Mouse (Mus musculus) midbrain, embryonic 16.5 days (tissue): ENCODE measurements around the gene Paqr5. TPM values are rescaled to one million over a fixed set of nuclear protein-coding genes. Genes with fewer than 3 reads are reported as not detected.
A peak's percentile ranks its signal among the peaks of the same experiment; 100 is the strongest.

ENCODE experiments used
- ATAC-seq: fragments of 200-750 bp; cut with Nextera tagmentation; 2 replicates; pipeline ENCODE4 v1.8.0; 2017; ENCODE audit warnings: moderate TSS enrichment
- H3K27ac ChIP-seq: fragments of 300-500 bp; sonication (generic); 2 replicates; pipeline ENCODE4 v1.5.1; 2014; ENCODE audit warnings: mild to moderate bottlenecking, low read length, mixed read lengths
- H3K27me3 ChIP-seq: fragments of 300-500 bp; sonication (generic); 2 replicates; pipeline ENCODE4 v1.6.1; 2014; ENCODE audit warnings: low read depth, low read length, mixed read lengths; ENCODE audit not compliant: control insufficient read depth, insufficient read depth
- H3K36me3 ChIP-seq: fragments of 300-500 bp; sonication (generic); 2 replicates; pipeline ENCODE4 v1.6.1; 2014; ENCODE audit warnings: mild to moderate bottlenecking, low read length, moderate library complexity, mixed read lengths; ENCODE audit not compliant: control insufficient read depth, insufficient read depth
- H3K4me1 ChIP-seq: fragments of 300-500 bp; sonication (generic); 2 replicates; pipeline ENCODE4 v1.6.1; 2014; ENCODE audit warnings: mild to moderate bottlenecking, low read length, mixed read lengths; ENCODE audit not compliant: control insufficient read depth, insufficient read depth
- H3K4me2 ChIP-seq: fragments of 300-500 bp; sonication (generic); 2 replicates; pipeline ENCODE4 v1.6.1; 2014; ENCODE audit warnings: mild to moderate bottlenecking, low read length, mixed read lengths
- H3K4me3 ChIP-seq: fragments of 300-500 bp; sonication (generic); 2 replicates; pipeline ENCODE4 v1.5.1; 2014; ENCODE audit warnings: low read depth, mild to moderate bottlenecking, low read length, moderate library complexity, mixed read lengths
- H3K9ac ChIP-seq: fragments of 300-500 bp; sonication (generic); 2 replicates; pipeline ENCODE4 v1.6.1; 2014; ENCODE audit warnings: low read depth, low read length, mixed read lengths
- H3K9me3 ChIP-seq: fragments of 300-500 bp; sonication (generic); replicated peaks from 2 replicates; pipeline ENCODE4 v1.6.1; 2014; ENCODE audit warnings: mild to moderate bottlenecking, low read length, mixed read lengths; ENCODE audit not compliant: control insufficient read depth, poor library complexity, severe bottlenecking
- WGBS: fragments of 180-500 bp; shearing (Covaris S2); extraction: QIAGEN DNeasy Blood & Tissue Kit; methylation state at CpG from one replicate; pipeline ENCODE4 v1.1.7; 2014; 5-methylcytosine and 5-hydroxymethylcytosine counted together
- polyA plus RNA-seq: library from polyadenylated mRNA; unstranded; fragments of >200 nt; fragmentation: Nextera tagmentation; extraction: Ambion mirVana; gene quantifications from 2 replicates; pipeline ENCODE4 v1.2.1, GENCODE M21; 2015

Gene Paqr5
- 0.18 and 0.48 TPM in 2 replicates for polyA plus RNA-seq

DNA sequence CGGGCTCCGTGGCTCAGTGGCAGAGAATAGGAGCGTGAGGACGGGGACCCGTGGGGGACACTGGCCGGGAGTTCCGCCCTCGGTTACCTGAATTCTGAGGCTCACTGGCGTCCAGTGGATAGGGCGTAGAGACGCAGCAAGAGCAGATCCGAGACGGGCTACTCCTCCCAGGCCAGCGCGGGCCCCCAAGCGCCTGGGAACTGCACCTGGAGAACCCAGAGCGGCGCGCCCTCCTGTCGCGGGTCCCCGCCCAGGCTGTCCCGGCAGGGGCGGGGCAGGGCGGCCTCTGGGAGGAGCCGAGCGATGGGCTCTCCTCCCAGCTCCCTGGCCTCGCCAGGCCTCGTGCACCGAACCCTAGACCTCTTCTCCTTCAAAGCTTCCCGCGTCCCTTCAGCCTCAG is at the start of gene Paqr5:
Gene Paqr5 (minus strand): TSS at position 257 of the 400 bp plus-strand sequence.
- H3K9me3 ChIP-seq, result no peaks in the 10 kb centered on the region
- peak within 1 kb of the TSS; percentile 34 for H3K4me3 ChIP-seq
- H3K9ac ChIP-seq, result peak within 1 kb of the TSS; percentile 52; the same call in 1 of the 2 replicates
- peaks cover 4% of the 10 kb centered on the region for H3K4me1 ChIP-seq
- ATAC-seq, result no peak
- H3K27me3 ChIP-seq, result peaks cover 17% of the 10 kb centered on the region
- 2% methylated on average over 30 of the region's 32 CpGs for WGBS
- no peaks in the 10 kb centered on the region for H3K36me3 ChIP-seq
- H3K27ac ChIP-seq, result no peak within 1 kb of the TSS
- H3K4me2 ChIP-seq, result peak within 1 kb of the TSS; percentile 58

DNA sequence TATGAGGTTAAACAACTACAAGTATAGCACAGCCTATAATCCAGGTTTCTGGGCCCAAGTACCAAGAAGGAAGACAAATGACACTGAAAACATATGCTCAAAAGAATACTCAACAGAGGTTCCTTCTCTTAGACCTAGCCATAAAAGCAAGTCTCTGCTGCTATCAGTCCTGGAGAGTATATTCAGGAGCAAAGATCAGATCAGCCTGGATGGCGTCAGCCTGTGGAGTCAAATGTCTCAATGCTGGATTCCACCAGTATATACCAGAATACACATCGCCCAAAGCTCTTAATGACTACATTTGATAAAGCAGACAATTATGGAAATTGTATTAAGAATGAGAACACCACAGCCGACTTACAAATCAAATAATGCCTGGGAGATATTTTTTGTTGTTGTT is 35.6 kb upstream of the Paqr5 start:
- H3K4me3 ChIP-seq, result no peak overlapping the region
- no peak overlapping the region for H3K9ac ChIP-seq
- H3K36me3 ChIP-seq, result peaks cover 4% of the 10 kb centered on the region; the same call in 1 of the 2 replicates
- no peaks in the 10 kb centered on the region for H3K27me3 ChIP-seq
- no peak for ATAC-seq
- no peaks in the 10 kb centered on the region for H3K4me1 ChIP-seq
- H3K27ac ChIP-seq, result no peak overlapping the region
- no peak overlapping the region for H3K4me2 ChIP-seq
- 98% methylated on average over 3 of the region's 3 CpGs for WGBS
- no peaks in the 10 kb centered on the region for H3K9me3 ChIP-seq

DNA sequence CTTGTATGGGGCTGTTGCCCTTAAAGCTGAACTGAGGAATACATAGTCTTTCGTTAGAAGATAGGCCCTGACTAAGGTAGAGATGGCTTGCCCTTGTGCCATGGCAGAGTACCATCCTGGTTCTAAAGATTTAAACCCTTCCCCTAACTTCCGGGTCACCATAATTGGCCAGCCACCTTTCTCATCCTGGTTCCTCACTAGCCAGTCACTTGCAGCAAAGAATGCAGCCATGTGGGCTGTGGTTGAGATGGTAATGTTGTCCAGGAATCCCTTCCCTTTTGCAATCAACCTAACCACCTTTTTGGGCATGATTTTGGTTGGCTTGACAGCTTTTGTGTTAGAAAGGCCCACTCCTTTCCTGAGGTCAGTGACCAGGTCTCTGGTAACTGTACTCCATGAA is 33.8 kb upstream of the Paqr5 start:
- Histone ChIP-seq H3K4me3 (no peak overlapping the region), H3K4me1 (no peaks in the 10 kb centered on the region), H3K9ac (no peak overlapping the region), H3K27ac (no peak overlapping the region), H3K9me3 (no peaks in the 10 kb centered on the region), H3K4me2 (no peak overlapping the region), H3K36me3 (peaks cover 2% of the 10 kb centered on the region; the same call in 1 of the 2 replicates), H3K27me3 (no peaks in the 10 kb centered on the region)
- 91% methylated on average over 2 of the region's 2 CpGs for WGBS
- no peak for ATAC-seq

DNA sequence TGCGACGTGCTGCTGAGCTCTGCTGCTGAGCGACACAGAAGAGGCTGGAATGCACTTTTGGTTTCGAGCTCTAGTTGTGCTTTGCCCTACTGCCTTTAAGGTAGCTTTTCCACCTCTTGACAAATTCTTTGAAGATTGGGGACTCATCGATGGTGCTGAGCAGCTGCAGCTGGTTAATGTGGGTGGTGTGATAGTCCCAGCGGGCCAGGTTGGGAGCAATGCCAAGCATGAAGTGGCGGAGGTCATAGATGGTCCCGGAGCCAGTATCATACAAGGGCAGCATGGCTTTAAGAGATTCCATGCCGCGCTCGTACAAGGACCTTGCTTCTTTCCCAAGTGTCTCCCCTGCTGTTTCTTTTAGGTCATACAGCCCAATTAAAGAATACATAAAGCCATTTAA is 33.3 kb upstream of the Paqr5 start:
- no peak overlapping the region for H3K4me2 ChIP-seq
- no peaks in the 10 kb centered on the region for H3K27me3 ChIP-seq
- H3K9ac ChIP-seq, result no peak overlapping the region
- no peak for ATAC-seq
- 88% methylated on average over 11 of the region's 11 CpGs for WGBS
- H3K4me3 ChIP-seq, result no peak overlapping the region
- H3K36me3 ChIP-seq, result peaks cover 2% of the 10 kb centered on the region; the same call in 1 of the 2 replicates
- H3K27ac ChIP-seq, result no peak overlapping the region
- H3K9me3 ChIP-seq, result no peaks in the 10 kb centered on the region
- H3K4me1 ChIP-seq, result no peaks in the 10 kb centered on the region

DNA sequence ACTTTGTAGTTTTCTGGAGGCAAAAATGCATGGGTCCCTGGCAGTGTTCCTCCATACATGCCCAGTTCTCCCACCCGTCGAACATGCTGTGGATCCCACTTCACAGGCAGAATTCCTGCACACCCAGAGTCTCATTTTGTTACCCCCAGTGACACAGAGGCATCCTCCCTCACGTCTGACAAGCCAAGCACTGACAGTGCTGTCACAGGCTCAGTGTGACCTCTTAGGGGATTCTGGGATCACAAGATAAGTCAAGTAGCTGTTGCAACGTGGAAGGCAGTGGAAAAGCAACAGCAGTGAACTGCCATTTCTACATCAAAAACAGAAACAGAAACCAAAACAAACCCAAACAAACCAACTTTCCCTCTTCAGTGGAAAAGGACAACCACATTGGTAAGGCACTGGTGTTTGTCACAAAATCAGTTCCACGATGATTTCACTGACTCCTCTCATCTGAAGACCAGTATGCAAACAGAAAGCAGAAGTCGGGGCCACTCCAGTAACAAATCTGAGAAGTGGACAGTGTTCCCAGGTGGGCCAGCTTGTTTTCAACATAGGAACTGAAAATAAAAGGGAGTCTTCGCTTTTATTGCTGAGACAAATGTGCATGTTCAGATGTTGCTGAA is 31.3 kb upstream of the Paqr5 start:
- Histone ChIP-seq H3K27ac (no peak overlapping the region), H3K4me3 (no peak overlapping the region), H3K4me1 (no peaks in the 10 kb centered on the region), H3K9ac (no peak overlapping the region), H3K9me3 (no peaks in the 10 kb centered on the region), H3K4me2 (no peak overlapping the region), H3K27me3 (no peaks in the 10 kb centered on the region), H3K36me3 (peaks cover 2% of the 10 kb centered on the region; the same call in 1 of the 2 replicates)
- ATAC-seq, result no peak
- WGBS, result 72% methylated on average over 7 of the region's 7 CpGs

DNA sequence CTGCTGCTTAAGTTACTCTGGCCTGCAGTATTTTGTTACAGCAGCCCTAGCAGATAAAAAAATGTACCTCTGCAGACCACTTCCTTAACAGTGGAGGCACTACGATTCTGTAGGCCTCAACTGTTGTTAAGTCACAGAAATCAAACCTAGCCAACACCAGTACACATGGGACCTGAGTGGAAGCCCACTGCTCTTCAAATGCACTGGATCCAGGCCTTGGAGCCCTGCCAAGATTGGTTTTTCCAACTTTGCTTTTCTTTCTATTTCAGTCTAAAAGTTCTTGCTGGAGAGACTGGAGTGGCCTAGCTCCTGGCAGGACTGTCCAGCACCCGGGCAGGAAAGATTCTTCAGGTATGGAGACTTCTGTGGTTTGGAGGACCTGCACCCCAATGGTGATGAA is 29.6 kb upstream of the Paqr5 start:
- no peak overlapping the region for H3K4me2 ChIP-seq
- H3K27ac ChIP-seq, result no peak overlapping the region
- no peaks in the 10 kb centered on the region for H3K27me3 ChIP-seq
- WGBS, result 92% methylated on average over 2 of the region's 2 CpGs
- H3K4me1 ChIP-seq, result no peaks in the 10 kb centered on the region
- no peak overlapping the region for H3K4me3 ChIP-seq
- no peaks in the 10 kb centered on the region for H3K9me3 ChIP-seq
- H3K9ac ChIP-seq, result no peak overlapping the region
- H3K36me3 ChIP-seq, result peaks cover 2% of the 10 kb centered on the region; the same call in 1 of the 2 replicates
- ATAC-seq, result no peak

DNA sequence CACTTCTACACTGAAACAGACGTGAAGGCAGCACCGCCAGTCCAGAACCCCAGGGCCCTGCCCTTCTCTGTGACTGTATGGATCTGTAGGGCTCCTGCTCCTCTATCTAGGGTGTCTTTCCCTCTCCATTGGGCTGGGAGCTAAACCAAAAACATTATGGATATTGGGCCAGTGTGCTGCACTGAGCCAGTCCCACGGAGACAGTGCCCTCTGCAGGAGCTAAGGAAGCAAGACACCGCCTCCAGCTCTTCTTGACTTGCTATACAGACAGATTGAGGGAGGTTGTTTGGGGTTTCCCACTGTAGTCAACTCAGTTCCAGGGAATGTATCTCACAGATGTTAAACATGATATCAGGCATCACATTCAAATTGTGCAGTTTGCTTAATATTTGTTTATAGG is 24.1 kb upstream of the Paqr5 start:
- peaks cover 2% of the 10 kb centered on the region; the same call in 1 of the 2 replicates for H3K4me1 ChIP-seq
- no peak overlapping the region for H3K4me3 ChIP-seq
- H3K27me3 ChIP-seq, result no peaks in the 10 kb centered on the region
- WGBS, result 47% methylated on average over 4 of the region's 4 CpGs
- H3K27ac ChIP-seq, result no peak overlapping the region
- H3K4me2 ChIP-seq, result no peak overlapping the region
- no peak for ATAC-seq
- H3K9me3 ChIP-seq, result no peaks in the 10 kb centered on the region
- H3K36me3 ChIP-seq, result no peaks in the 10 kb centered on the region
- H3K9ac ChIP-seq, result no peak overlapping the region

DNA sequence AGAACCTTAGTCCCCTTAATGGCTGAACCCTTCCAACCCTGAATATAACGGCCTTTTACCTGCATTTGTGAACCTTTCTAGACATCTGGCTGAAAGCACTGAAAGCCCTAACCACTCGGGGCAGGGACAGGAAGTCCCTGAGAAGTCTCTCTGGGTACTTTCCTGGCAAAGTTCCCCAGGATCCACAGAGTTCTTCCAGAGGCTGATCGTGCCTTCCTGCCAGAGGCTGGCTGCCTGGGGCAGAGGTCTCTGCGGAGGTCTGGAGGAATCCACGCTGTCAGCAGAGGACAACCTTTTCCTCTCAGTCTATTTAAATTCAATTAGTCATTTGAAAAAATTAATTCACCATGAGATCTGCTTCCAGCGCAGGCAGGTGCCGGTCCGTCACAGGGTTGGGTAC is 22.5 kb upstream of the Paqr5 start:
- no peaks in the 10 kb centered on the region for H3K36me3 ChIP-seq
- WGBS, result 56% methylated on average over 8 of the region's 8 CpGs
- no peak for ATAC-seq
- no peak overlapping the region for H3K4me2 ChIP-seq
- no peak overlapping the region for H3K27ac ChIP-seq
- no peak overlapping the region for H3K9ac ChIP-seq
- H3K4me3 ChIP-seq, result no peak overlapping the region
- H3K9me3 ChIP-seq, result no peaks in the 10 kb centered on the region
- H3K27me3 ChIP-seq, result no peaks in the 10 kb centered on the region
- H3K4me1 ChIP-seq, result peaks cover 2% of the 10 kb centered on the region; the same call in 1 of the 2 replicates

DNA sequence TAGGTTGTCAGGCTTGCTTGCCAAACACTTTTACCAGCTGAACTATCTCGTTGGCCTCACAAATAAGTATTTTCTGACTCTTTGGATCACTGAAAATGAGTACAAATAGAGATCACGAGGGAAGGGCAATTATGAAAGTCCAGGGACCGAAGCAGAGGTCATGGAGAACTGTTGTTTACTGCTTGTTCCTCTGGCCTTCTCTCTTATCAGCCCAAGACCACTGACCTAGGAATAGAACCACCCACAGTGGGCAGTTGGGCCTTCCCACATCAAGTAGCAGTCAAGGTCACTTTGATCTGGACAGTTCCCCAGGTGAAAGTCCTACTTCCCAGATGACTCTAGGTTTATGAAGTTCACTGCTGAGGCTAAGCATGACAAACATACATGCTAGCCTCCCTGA is 15.5 kb upstream of the Paqr5 start:
- Histone ChIP-seq H3K9me3 (no peaks in the 10 kb centered on the region), H3K4me1 (no peaks in the 10 kb centered on the region), H3K4me3 (no peak overlapping the region), H3K4me2 (no peak overlapping the region), H3K9ac (no peak overlapping the region), H3K27me3 (no peaks in the 10 kb centered on the region), H3K36me3 (no peaks in the 10 kb centered on the region), H3K27ac (no peak overlapping the region)
- WGBS, result 86% methylated on average over 3 of the region's 3 CpGs
- ATAC-seq, result no peak
